Mouse (Mus musculus) heart, embryonic 14.5 days (tissue): ENCODE results near the gene Pwp2. TPM values are rescaled to one million over a fixed set of nuclear protein-coding genes. Genes with fewer than 3 reads are reported as not detected.

Experiments
- ATAC-seq: fragments of 200-750 bp; cut with Nextera tagmentation; 2 replicates; pipeline ENCODE4 v1.8.0; 2017; ENCODE audit warnings: low read depth, moderate TSS enrichment; ENCODE audit not compliant: insufficient number of reproducible peaks, insufficient read depth, low FRiP score
- H3K27ac ChIP-seq, 2 experiments: fragments of 200-500 bp in 1 of 2; fragments of 300-500 bp in 1 of 2; sonication (generic) in 1 of 2; replicated peaks in 1 of 2; 2 replicates each; pipeline ENCODE4 v1.5.1; 2012 to 2014; ENCODE audit warnings: low read depth in 2 of 2, low read length in 2 of 2, control low read depth in 1 of 2, mild to moderate bottlenecking in 1 of 2, mixed read lengths in 1 of 2; ENCODE audit not compliant: control insufficient read depth in 1 of 2, insufficient read depth in 1 of 2
- H3K27me3 ChIP-seq: fragments of 300-500 bp; sonication (generic); 2 replicates; pipeline ENCODE4 v1.6.1; 2014; ENCODE audit warnings: mild to moderate bottlenecking, low read length, control low read depth; ENCODE audit not compliant: control insufficient read depth, insufficient read depth
- H3K36me3 ChIP-seq: fragments of 300-500 bp; sonication (generic); 2 replicates; pipeline ENCODE4 v1.6.1; 2014; ENCODE audit warnings: mild to moderate bottlenecking, control low read depth, low read length, mixed read lengths; ENCODE audit not compliant: control insufficient read depth, insufficient read depth
- H3K4me1 ChIP-seq, 2 experiments: fragments of 200-500 bp in 1 of 2; fragments of 300-500 bp in 1 of 2; sonication (generic) in 1 of 2; 2 replicates each; pipeline ENCODE4 v1.6.1; 2012 to 2014; ENCODE audit warnings: low read length in 2 of 2, control low read depth in 1 of 2, mixed read lengths in 1 of 2; ENCODE audit not compliant: control insufficient read depth in 2 of 2, insufficient read depth in 2 of 2
- H3K4me2 ChIP-seq: fragments of 300-500 bp; sonication (generic); 2 replicates; pipeline ENCODE4 v1.6.1; 2014; ENCODE audit warnings: mild to moderate bottlenecking, low read length
- H3K4me3 ChIP-seq, 2 experiments: fragments of 200-500 bp in 1 of 2; fragments of 300-500 bp in 1 of 2; sonication (generic) in 1 of 2; 2 replicates each; pipeline ENCODE4 v1.5.1; 2012 to 2014; ENCODE audit warnings: low read length in 2 of 2, mild to moderate bottlenecking in 2 of 2, control low read depth in 1 of 2, low read depth in 1 of 2, moderate library complexity in 1 of 2; ENCODE audit not compliant: control insufficient read depth in 1 of 2, insufficient read depth in 1 of 2
- H3K9ac ChIP-seq: fragments of 300-500 bp; sonication (generic); 2 replicates; pipeline ENCODE4 v1.6.1; 2014; ENCODE audit warnings: mild to moderate bottlenecking, low read length
- H3K9me3 ChIP-seq: fragments of 300-500 bp; sonication (generic); 2 replicates; pipeline ENCODE4 v1.6.1; 2016; ENCODE audit warnings: low read length, control low read depth; ENCODE audit not compliant: control insufficient read depth
- WGBS: fragments of 180-500 bp; shearing (Covaris S2); extraction: QIAGEN DNeasy Blood & Tissue Kit; methylation state at CpG from one replicate; pipeline ENCODE4 v1.1.7; 2014; 5-methylcytosine and 5-hydroxymethylcytosine counted together
- polyA plus RNA-seq: library from polyadenylated mRNA; unstranded; fragments of >200 nt; fragmentation: Nextera tagmentation; extraction: Ambion mirVana; gene quantifications from 2 replicates; pipeline ENCODE4 v1.2.1, GENCODE M21; 2014

Pwp2 gene
- polyA plus RNA-seq, 1 experiment from 2014 or later: 8.6 TPM

GRCm38 (mm10) chr10:78170445-78170844, 14.5 kb downstream of the Pwp2 start:
- Histone ChIP-seq H3K9ac (no peak overlapping the region), H3K27ac (peak overlapping the region in 1 of 2 experiments; percentile 44; a peak in 1 of 4 replicates), H3K4me2 (peak overlapping the region; percentile 86), H3K9me3 (no peaks in the 10 kb centered on the region), H3K27me3 (no peaks in the 10 kb centered on the region), H3K36me3 (peaks cover 70% of the 10 kb centered on the region), H3K4me1 (peaks cover 10% of the 10 kb centered on the region in 2 experiments), H3K4me3 (no peak overlapping the region)
- 57% methylated on average over 2 of the region's 2 CpGs for WGBS
- no peak for ATAC-seq

GRCm38 (mm10) chr10:78169281-78170042, 15.5 kb downstream of the Pwp2 start, which contains the start of gene D10Jhu81e:
Gene D10Jhu81e (minus strand): TSS chr10:78169782.
- Histone ChIP-seq H3K9ac (peak within 1 kb of the TSS; percentile 88), H3K4me1 (peaks cover 10% of the 10 kb centered on the region in 2 experiments), H3K4me2 (peak within 1 kb of the TSS; percentile 86), H3K27ac (peak within 1 kb of the TSS; percentile 31 to 78), H3K4me3 (peak within 1 kb of the TSS; percentile 62 to 84), H3K9me3 (no peaks in the 10 kb centered on the region), H3K36me3 (peaks cover 70% of the 10 kb centered on the region), H3K27me3 (no peaks in the 10 kb centered on the region)
- ATAC-seq: peak; percentile 97
- under 1% methylated on average over 50 of the region's 50 CpGs for WGBS

- H3K9me3 ChIP-seq: no peaks in the 10 kb centered on the region
- H3K4me3 ChIP-seq: peak overlapping the region; percentile 62 to 84
- no peak for ATAC-seq
- H3K4me1 ChIP-seq: peaks cover 10% of the 10 kb centered on the region in 2 experiments
- peak overlapping the region in 1 of 2 experiments; percentile 78; a peak in 1 of 4 replicates for H3K27ac ChIP-seq
- 83% methylated on average over 11 of the region's 11 CpGs for WGBS
- peak overlapping the region; percentile 86 for H3K4me2 ChIP-seq
- H3K36me3 ChIP-seq: peaks cover 69% of the 10 kb centered on the region
- H3K9ac ChIP-seq: peak overlapping the region; percentile 88
- no peaks in the 10 kb centered on the region for H3K27me3 ChIP-seq
These were observed 16.2 kb downstream of the Pwp2 start for GRCm38 (mm10) chr10:78168792-78169191.

GRCm38 (mm10) chr10:78167775-78168174, 17.2 kb downstream of the Pwp2 start:
- ATAC-seq: no peak
- H3K4me2 ChIP-seq: no peak overlapping the region
- H3K9me3 ChIP-seq: no peaks in the 10 kb centered on the region
- H3K36me3 ChIP-seq: peaks cover 69% of the 10 kb centered on the region
- H3K9ac ChIP-seq: no peak overlapping the region
- H3K4me3 ChIP-seq: no peak overlapping the region
- H3K4me1 ChIP-seq: peaks cover 10% of the 10 kb centered on the region in 2 experiments
- H3K27me3 ChIP-seq: no peaks in the 10 kb centered on the region
- no peak overlapping the region for H3K27ac ChIP-seq

GRCm38 (mm10) chr10:78167333-78167732, 17.6 kb downstream of the Pwp2 start:
- H3K36me3 ChIP-seq: peaks cover 69% of the 10 kb centered on the region
- no peak overlapping the region for H3K27ac ChIP-seq
- 89% methylated on average over 7 of the region's 7 CpGs for WGBS
- H3K4me2 ChIP-seq: no peak overlapping the region
- ATAC-seq: no peak
- H3K9ac ChIP-seq: no peak overlapping the region
- no peaks in the 10 kb centered on the region for H3K27me3 ChIP-seq
- no peak overlapping the region for H3K4me3 ChIP-seq
- H3K4me1 ChIP-seq: peaks cover 10% of the 10 kb centered on the region in 2 experiments
- no peaks in the 10 kb centered on the region for H3K9me3 ChIP-seq

GRCm38 (mm10) chr10:78165256-78166005, 19.5 kb downstream of the Pwp2 start:
- no peak overlapping the region for H3K9ac ChIP-seq

GRCm38 (mm10) chr10:78164786-78165185, 20.2 kb downstream of the Pwp2 start:
- WGBS: 92% methylated on average over 12 of the region's 12 CpGs
- no peak overlapping the region for H3K27ac ChIP-seq
- no peak for ATAC-seq
- H3K9ac ChIP-seq: no peak overlapping the region
- H3K9me3 ChIP-seq: no peaks in the 10 kb centered on the region
- no peaks in the 10 kb centered on the region for H3K27me3 ChIP-seq
- H3K4me2 ChIP-seq: no peak overlapping the region
- peaks cover 7 to 11% of the 10 kb centered on the region in 2 experiments for H3K4me1 ChIP-seq
- H3K36me3 ChIP-seq: peaks cover 63% of the 10 kb centered on the region
- no peak overlapping the region for H3K4me3 ChIP-seq

More at GRCm38 (mm10) chr10:78165256-78166005, 19.5 kb downstream of the Pwp2 start:
- Histone ChIP-seq H3K4me3 (no peak overlapping the region), H3K27me3 (no peaks in the 10 kb centered on the region), H3K36me3 (peaks cover 63% of the 10 kb centered on the region), H3K27ac (no peak overlapping the region), H3K4me2 (no peak overlapping the region), H3K9me3 (no peaks in the 10 kb centered on the region), H3K4me1 (peaks cover 10% of the 10 kb centered on the region in 2 experiments)
- WGBS: 90% methylated on average over 21 of the region's 21 CpGs
- no peak for ATAC-seq
